Mouse (Mus musculus) E14TG2a.4 (cell line): ENCODE measurements around the gene Dspp.

Source experiments
- H3K27me3 ChIP-seq: 2 replicates; pipeline ENCODE4 v1.6.1; 2014; ENCODE audit warnings: low read length, control low read depth; ENCODE audit not compliant: insufficient read depth
- H3K36me3 ChIP-seq: 2 replicates; pipeline ENCODE4 v1.6.1; 2014; ENCODE audit warnings: low read length, control low read depth; ENCODE audit not compliant: insufficient read depth
- H3K4me1 ChIP-seq: replicated peaks from 2 replicates; pipeline ENCODE4 v1.6.1; 2014; ENCODE audit warnings: low read depth, low read length, control low read depth
- H3K4me3 ChIP-seq: replicated peaks from 2 replicates; pipeline ENCODE4 v1.5.1; 2014; ENCODE audit warnings: mild to moderate bottlenecking, low read length
- H3K9me3 ChIP-seq: 2 replicates; pipeline ENCODE4 v1.6.1; 2014; ENCODE audit warnings: low read length, control low read depth
- CTCF ChIP-seq: conservative IDR thresholded peaks from 2 replicates; pipeline ENCODE4 v1.5.1; 2014; ENCODE audit warnings: low read length
- NANOG ChIP-seq: IDR thresholded peaks from 2 replicates; pipeline ENCODE4 v1.6.1; 2014; ENCODE audit warnings: borderline replicate concordance, low read length, mixed read lengths
- POU5F1 ChIP-seq: IDR thresholded peaks from 2 replicates; pipeline ENCODE4 v1.6.1; 2014; ENCODE audit warnings: low read length, borderline replicate concordance

Dspp gene

DNA sequence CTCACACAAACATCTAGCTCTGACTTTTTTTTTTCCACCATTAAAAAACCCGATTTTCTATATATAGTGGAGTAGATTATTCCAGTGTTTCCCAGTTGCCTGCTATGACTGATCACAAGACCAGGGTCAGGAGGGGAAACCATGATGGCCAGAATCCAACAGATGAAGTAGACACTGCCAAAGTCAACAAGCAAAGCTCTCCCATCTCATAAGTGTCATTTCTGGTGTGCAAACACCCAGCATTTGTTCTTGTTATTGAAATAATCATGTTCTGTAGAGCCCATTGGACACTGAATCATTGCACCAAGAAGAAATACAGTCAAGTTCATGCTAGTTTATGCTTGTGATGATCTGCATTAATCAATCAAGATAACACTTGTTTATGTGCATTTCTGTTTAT is 9.1 kb upstream of the Dspp start:
- TF ChIP-seq CTCF = no peak
- no peak for TF ChIP-seq NANOG
- TF ChIP-seq POU5F1 = no peak
- H3K9me3 ChIP-seq = no peaks in the 10 kb centered on the region
- H3K4me3 ChIP-seq = no peak overlapping the region
- H3K4me1 ChIP-seq = peaks cover 8% of the 10 kb centered on the region
- no peaks in the 10 kb centered on the region for H3K36me3 ChIP-seq
- H3K27me3 ChIP-seq = no peaks in the 10 kb centered on the region

DNA sequence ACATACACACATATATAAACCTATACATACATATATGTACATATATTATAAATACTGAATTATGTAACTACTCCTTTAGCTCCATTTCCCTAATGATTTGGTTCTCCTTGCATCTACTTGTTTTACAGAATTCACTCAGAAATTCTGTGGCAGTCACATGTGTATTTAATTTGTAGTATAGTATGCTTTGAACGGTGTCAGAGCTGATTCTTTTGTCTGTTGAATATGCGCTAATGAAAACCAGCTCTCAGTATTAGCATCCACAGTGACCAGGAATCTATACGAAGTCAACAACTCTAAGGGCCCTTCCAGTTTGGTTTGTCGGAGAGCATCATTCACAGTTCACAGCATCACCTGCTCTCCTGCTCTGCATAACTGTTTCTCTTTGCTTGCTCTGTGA is 7.0 kb upstream of the Dspp start:
- H3K36me3 ChIP-seq = no peaks in the 10 kb centered on the region
- no peaks in the 10 kb centered on the region for H3K9me3 ChIP-seq
- H3K4me1 ChIP-seq = peaks cover 8% of the 10 kb centered on the region
- no peaks in the 10 kb centered on the region for H3K27me3 ChIP-seq
- TF ChIP-seq POU5F1 (no peak), CTCF (no peak), NANOG (no peak)
- H3K4me3 ChIP-seq = no peak overlapping the region

DNA sequence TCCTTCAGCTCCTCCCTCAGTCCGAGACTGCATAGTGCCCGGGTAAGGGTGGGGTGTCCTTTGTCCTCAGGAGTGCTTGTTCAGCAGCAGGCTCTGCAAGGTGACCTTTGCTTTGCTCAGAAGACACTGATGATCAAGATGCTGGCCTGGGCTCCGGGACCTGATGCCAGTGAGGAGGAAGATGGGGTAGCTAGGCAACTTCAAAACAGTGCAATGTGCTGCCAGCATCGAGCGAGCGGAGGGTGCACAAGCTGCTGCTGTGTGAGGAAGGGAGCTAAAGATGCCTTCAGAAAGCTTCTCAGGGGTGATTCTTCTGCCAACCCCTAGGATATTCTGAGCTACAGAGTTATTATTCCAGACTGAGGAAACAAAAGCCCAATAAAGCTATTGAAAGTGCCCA is 2.6 kb downstream of the Dspp start:
- no peak overlapping the region for H3K4me3 ChIP-seq
- H3K36me3 ChIP-seq = no peaks in the 10 kb centered on the region
- TF ChIP-seq NANOG (no peak), POU5F1 (no peak), CTCF (no peak)
- H3K4me1 ChIP-seq = no peaks in the 10 kb centered on the region; the same call in 1 of the 2 replicates
- no peaks in the 10 kb centered on the region for H3K27me3 ChIP-seq
- peaks cover 35% of the 10 kb centered on the region for H3K9me3 ChIP-seq

DNA sequence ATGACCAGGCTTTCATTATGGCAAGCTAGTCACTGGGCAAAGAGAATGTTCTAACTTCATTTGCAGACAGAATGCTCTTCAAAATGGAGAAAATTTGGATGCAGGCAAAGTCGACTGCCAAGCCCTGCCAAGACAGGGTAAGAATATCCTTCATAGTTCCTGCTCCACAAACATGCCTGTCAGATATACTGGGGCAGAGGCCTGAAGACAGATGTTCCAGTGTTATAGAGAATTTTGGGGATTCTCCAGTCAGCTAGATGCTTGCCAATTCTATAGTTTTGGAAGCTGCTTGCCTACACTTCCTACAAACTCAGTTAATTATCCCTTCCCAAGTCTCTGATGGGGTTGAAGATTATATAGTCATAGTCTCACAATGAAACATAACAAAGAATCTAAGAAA is 13.2 kb downstream of the Dspp start:
- H3K4me3 ChIP-seq = no peak overlapping the region
- TF ChIP-seq POU5F1 = no peak
- TF ChIP-seq NANOG = no peak
- TF ChIP-seq CTCF = no peak
- no peaks in the 10 kb centered on the region for H3K4me1 ChIP-seq
- H3K36me3 ChIP-seq = no peaks in the 10 kb centered on the region
- H3K27me3 ChIP-seq = no peaks in the 10 kb centered on the region
- peaks cover 90% of the 10 kb centered on the region for H3K9me3 ChIP-seq

DNA sequence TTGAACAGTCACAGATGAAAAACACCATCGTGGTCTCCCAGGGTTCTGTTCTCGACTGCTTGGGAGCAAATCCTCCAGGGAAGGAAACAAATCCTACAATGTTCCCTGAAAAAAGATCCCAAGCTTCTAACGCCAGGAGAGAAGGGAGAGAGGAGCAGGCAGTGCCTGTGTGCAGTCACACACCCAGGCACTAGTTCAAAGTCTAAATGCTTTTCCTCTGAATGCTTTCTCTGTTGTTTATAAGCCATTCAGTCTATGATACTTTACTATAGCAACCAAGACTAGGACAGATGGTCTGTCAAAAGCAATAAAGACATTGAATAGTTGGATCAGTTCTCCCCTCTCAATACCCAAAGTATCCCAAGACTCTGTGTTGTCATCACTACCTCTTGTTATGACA is 16.8 kb downstream of the Dspp start:
- Histone ChIP-seq H3K36me3 (no peaks in the 10 kb centered on the region), H3K27me3 (no peaks in the 10 kb centered on the region), H3K4me3 (no peak overlapping the region), H3K4me1 (no peaks in the 10 kb centered on the region), H3K9me3 (peaks cover 83% of the 10 kb centered on the region)
- no peak for TF ChIP-seq CTCF
- TF ChIP-seq NANOG = no peak
- TF ChIP-seq POU5F1 = no peak

DNA sequence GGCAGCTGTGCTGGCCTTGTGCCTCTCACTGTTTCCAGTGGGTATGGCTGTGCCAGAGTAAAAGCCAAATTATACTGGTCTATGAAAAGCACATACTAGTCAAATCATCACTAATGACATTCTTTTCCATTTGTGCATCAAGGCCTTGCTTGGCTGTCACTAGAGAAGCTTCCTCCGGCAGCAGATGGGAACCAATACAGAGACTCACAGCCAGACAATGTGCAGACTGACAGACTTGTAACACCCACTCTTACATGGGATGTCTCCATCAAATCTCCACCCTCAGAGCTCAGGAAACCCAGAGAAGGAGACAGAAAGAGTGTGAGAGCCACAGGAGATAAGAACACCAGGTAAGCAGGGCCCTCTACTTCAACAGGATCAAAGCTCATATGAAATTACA is 24.6 kb downstream of the Dspp start:
- H3K9me3 ChIP-seq = peaks cover 71% of the 10 kb centered on the region
- no peaks in the 10 kb centered on the region for H3K4me1 ChIP-seq
- H3K36me3 ChIP-seq = no peaks in the 10 kb centered on the region
- no peak for TF ChIP-seq NANOG
- TF ChIP-seq POU5F1 = no peak
- TF ChIP-seq CTCF = no peak
- no peaks in the 10 kb centered on the region for H3K27me3 ChIP-seq
- H3K4me3 ChIP-seq = no peak overlapping the region

DNA sequence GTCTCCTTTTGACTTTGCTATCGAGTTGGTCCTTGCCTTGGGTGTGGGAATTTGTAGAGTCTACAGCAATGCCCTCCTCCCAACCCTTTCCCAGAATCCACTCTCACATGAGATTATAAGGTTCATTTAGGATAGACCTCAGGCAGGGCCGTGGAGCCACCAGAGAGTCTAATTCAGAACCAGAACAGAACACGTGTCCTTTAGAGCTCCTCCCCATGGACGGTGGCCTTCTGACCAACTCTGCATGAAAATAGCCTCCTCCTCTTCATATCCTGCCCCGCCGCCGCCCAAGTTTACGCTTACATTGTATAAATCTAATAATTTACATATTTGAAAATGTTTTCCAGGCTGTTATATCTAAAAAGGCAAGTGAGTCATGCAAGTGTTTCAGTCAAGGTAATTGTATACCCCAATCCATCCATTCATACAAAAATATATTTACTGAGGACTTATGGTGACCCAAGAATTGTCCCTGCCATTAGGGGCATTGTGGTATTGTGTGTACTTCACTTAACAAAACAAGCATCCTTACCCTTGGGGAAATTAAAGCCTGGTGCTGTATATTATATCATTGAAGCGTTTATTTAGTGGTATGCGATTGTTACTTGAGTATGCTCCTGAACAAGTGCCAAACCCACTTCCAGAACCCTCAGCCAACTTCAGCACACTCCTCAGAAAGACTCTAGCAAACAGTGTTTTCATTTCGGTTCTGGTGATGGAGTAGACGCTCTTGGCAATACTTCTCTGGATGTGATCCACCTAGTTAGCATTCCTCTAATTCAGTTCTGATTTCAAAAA is 30.8 kb downstream of the Dspp start:
- H3K4me3 ChIP-seq = no peak overlapping the region
- TF ChIP-seq POU5F1 (no peak), CTCF (no peak), NANOG (no peak)
- H3K27me3 ChIP-seq = no peaks in the 10 kb centered on the region
- H3K4me1 ChIP-seq = no peaks in the 10 kb centered on the region
- H3K9me3 ChIP-seq = peaks cover 14% of the 10 kb centered on the region
- no peaks in the 10 kb centered on the region for H3K36me3 ChIP-seq

DNA sequence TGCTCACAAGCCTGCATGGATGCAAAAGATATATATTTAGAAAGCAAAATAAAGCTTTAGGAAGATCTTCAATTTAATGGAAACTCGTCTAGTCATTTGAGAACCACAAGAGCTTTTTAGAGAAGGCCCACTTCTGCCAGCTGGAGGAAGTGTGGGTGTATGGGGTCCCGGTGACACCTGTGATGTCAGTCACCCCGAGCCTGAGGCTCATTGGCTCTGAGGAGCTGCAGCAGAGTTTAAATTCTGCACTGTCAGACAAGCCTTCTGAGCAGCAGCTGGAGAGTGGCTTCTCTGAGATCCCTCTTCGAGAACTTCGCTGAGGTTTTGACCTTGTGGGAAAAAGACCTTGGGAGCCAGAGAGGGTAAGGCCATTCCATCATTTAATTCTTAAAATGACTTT is 31.8 kb downstream of the Dspp start, which contains the start of gene Dmp1:
Gene Dmp1 (plus strand): TSS at position 263 of the 400 bp plus-strand sequence.
- no peaks in the 10 kb centered on the region for H3K27me3 ChIP-seq
- TF ChIP-seq NANOG = no peak
- TF ChIP-seq CTCF = no peak
- H3K9me3 ChIP-seq = peaks cover 4% of the 10 kb centered on the region; the same call in 1 of the 2 replicates
- H3K4me1 ChIP-seq = no peaks in the 10 kb centered on the region
- H3K4me3 ChIP-seq = no peak within 1 kb of the TSS
- no peaks in the 10 kb centered on the region for H3K36me3 ChIP-seq

DNA sequence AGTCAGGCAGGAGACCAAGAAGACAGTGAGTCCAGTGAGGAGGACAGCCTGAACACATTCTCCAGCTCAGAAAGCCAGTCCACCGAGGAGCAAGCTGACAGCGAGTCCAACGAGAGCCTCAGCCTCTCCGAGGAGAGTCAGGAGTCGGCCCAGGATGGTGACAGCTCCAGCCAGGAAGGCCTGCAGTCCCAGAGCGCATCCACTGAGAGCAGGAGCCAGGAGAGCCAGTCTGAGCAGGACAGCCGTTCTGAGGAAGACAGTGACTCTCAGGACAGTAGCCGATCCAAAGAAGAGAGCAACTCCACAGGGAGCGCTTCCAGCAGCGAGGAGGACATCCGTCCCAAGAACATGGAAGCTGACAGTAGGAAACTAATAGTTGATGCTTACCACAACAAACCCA is 42.0 kb downstream of the Dspp start:
- Histone ChIP-seq H3K27me3 (no peaks in the 10 kb centered on the region), H3K9me3 (peaks cover 17% of the 10 kb centered on the region), H3K4me3 (no peak overlapping the region), H3K36me3 (no peaks in the 10 kb centered on the region), H3K4me1 (no peaks in the 10 kb centered on the region)
- TF ChIP-seq POU5F1 (no peak), NANOG (no peak), CTCF (no peak)

DNA sequence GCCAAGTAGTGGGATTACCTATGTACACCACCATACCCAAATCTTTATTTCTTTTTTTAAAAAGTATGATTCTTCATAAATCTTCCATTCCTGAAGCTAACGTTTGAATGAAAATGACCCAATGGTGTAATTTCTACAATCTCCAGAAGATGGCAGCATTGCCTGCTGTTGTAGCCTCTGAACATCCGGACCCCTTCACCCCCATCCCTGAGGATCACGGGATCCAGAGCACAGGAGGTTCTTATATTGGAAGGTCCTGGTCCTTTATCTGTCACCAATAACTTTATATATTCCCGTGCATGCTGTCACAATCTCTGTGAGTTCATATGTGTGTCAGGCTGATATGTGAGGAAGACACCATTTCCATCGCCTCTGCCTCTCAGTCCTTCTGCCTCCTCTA is 48.4 kb downstream of the Dspp start:
- peaks cover 22% of the 10 kb centered on the region for H3K9me3 ChIP-seq
- peak; percentile 85 for TF ChIP-seq CTCF
- no peak for TF ChIP-seq POU5F1
- H3K4me3 ChIP-seq = no peak overlapping the region
- H3K27me3 ChIP-seq = no peaks in the 10 kb centered on the region
- H3K4me1 ChIP-seq = no peaks in the 10 kb centered on the region
- no peaks in the 10 kb centered on the region for H3K36me3 ChIP-seq
